8 mouse cellular contexts compared by ENCODE assay signal in the genomic region with DNA sequence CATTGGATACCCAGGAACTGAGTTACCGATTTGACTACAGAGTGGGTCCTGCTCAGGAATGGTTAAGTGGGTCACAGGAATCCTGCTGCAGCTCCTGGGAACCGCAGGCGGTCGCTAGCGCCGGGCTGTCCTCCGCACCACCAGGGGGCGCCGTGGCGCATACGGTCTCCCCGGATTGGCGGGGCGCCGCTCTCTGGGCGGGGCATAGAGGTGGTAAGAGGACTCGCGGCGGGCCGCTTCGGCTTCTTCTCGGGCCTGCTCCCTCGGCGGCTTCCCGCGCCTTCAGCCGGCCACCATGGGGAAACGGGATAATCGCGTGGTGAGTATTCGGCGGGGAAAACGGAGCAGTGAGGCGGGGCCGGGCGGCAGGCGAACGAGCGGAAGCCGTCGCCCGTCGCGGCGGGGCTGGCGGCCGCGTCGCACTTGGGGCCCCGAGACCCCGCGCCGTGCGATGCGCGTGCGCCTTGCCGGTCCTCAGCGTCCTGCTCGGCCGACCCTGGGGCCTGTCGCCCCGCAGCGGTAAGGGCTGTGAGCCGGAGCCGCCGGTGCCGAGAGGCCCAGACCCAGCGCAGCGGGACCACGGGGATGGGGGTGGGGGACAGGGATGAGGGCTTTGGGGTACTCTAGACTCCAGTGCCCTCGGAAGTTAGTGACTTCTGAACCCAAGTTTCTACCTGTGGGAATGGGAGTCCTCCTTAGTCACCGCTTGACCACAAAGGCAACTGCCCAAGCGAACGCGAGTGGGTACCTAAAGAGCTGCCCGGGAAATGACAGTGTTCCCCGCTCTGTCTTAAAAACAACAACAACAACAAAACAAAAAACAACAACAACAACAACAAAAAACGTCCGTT. TPM values are rescaled to one million over a fixed set of nuclear protein-coding genes. Genes with fewer than 3 reads are reported as not detected.
A peak's percentile ranks its signal among the peaks of the same experiment; 100 is the strongest.
DNase-seq lines count a peak whose midpoint lies in the region; ATAC-seq and TF ChIP-seq lines count a peak whose summit lies in the region.

Gene Fam133b (plus strand): TSS at position 205 of the 851 bp plus-strand sequence.

- no peaks in the 10 kb centered on the region for H3K27me3 ChIP-seq in heart, embryonic 11.5 days (ENCODE audit: control insufficient read depth, insufficient read depth, low read length)
- H3K27me3 ChIP-seq in kidney, embryonic 16.5 days (ENCODE audit: insufficient read depth, low read length), result no peaks in the 10 kb centered on the region
- no peaks in the 10 kb centered on the region for H3K27me3 ChIP-seq in liver, adult 2 months (ENCODE audit: control insufficient read depth, insufficient read depth, low read length)
- H3K27me3 ChIP-seq in myocyte (ENCODE audit: control insufficient read depth, insufficient read depth, insufficient read length), result no peaks in the 10 kb centered on the region
- H3K27me3 ChIP-seq in splenic B cell, adult 2 months (ENCODE audit: control insufficient read depth, insufficient read depth, low read length, poor library complexity, severe bottlenecking), result no peaks in the 10 kb centered on the region

- H3K79me2 ChIP-seq in liver, adult 2 months (ENCODE audit: control insufficient read depth, insufficient read depth, low read length), result peaks cover 25% of the 10 kb centered on the region
- peaks cover 49% of the 10 kb centered on the region for H3K79me2 ChIP-seq in myocyte (ENCODE audit: control insufficient read depth, insufficient read depth)

- ATAC-seq in heart, embryonic 11.5 days (replicated peaks; ENCODE audit: insufficient number of reproducible peaks, low FRiP score, low TSS enrichment), result peak; percentile 93
- ATAC-seq in kidney, embryonic 16.5 days (ENCODE audit: low FRiP score, low TSS enrichment), result peak; percentile 96

- under 1% methylated on average over 80 of the region's 80 CpGs for WGBS in heart, embryonic 11.5 days (ENCODE audit: insufficient replicate concordance)
- WGBS in kidney, embryonic 16.5 days, result under 1% methylated on average over 79 of the region's 80 CpGs
- WGBS in liver, adult 2 months, result under 1% methylated on average over 80 of the region's 80 CpGs

- H3K9ac ChIP-seq in heart, embryonic 11.5 days (ENCODE audit: low read depth, low read length), result peak within 1 kb of the TSS; percentile 95
- H3K9ac ChIP-seq in kidney, embryonic 16.5 days (replicated peaks; ENCODE audit: low read length), result peak within 1 kb of the TSS; percentile 96
- peak within 1 kb of the TSS; percentile 93 for H3K9ac ChIP-seq in liver, adult 2 months (ENCODE audit: low read depth, low read length)

- H3ac ChIP-seq in myocyte (ENCODE audit: control insufficient read depth, insufficient read length), result peak within 1 kb of the TSS; percentile 71

- no peak for TF ChIP-seq POLR2A in bone marrow macrophage, adult 2 months (IDR thresholded peaks at IDR 0.05; ENCODE audit: borderline replicate concordance, low read depth, low read length)
- TF ChIP-seq POLR2A in embryonic fibroblast, embryonic 13.5 days (IDR thresholded peaks at IDR 0.05; ENCODE audit: low read depth, low read length), result peak; percentile 74
- peak; percentile 62; the same call in 1 of the 2 replicates for TF ChIP-seq POLR2A in liver, adult 2 months (IDR thresholded peaks at IDR 0.05; ENCODE audit: extremely low read depth, insufficient read depth, low read length)
- TF ChIP-seq POLR2A in myocyte (IDR thresholded peaks at IDR 0.05; ENCODE audit: insufficient read length, low read depth), result peak; percentile 68

- peak within 1 kb of the TSS; percentile 91 for H3K4me2 ChIP-seq in heart, embryonic 11.5 days
- peak within 1 kb of the TSS; percentile 70 for H3K4me2 ChIP-seq in kidney, embryonic 16.5 days (replicated peaks; ENCODE audit: low read depth, low read length)
- H3K4me2 ChIP-seq in myocyte (ENCODE audit: low read depth), result peak within 1 kb of the TSS; percentile 97

- TF ChIP-seq CTCF in bone marrow macrophage, adult 2 months (IDR thresholded peaks at IDR 0.05; ENCODE audit: low read depth, low read length), result peak; percentile 70
- TF ChIP-seq CTCF in embryonic fibroblast, embryonic 13.5 days (IDR thresholded peaks at IDR 0.05; ENCODE audit: borderline replicate concordance, insufficient read depth, low read length), result peak; percentile 68; the same call in 1 of the 2 replicates
- TF ChIP-seq CTCF in liver, adult 2 months (IDR thresholded peaks at IDR 0.05; ENCODE audit: low read depth, low read length), result peak; percentile 89

- peak; percentile 95 for DNase-seq in A20 (ENCODE audit: low read depth, low spot score)
- DNase-seq in liver, adult 2 months (ENCODE audit: extremely low read depth, low read depth, low spot score), result peak; percentile 66
- peak; percentile 94 for DNase-seq in splenic B cell, adult 2 months (ENCODE audit: low read depth, low spot score)

- H3K4me1 ChIP-seq in bone marrow macrophage, adult 2 months (ENCODE audit: control insufficient read depth, insufficient read depth, low read length), result peaks cover 21% of the 10 kb centered on the region
- peaks cover 7% of the 10 kb centered on the region for H3K4me1 ChIP-seq in embryonic fibroblast, embryonic 13.5 days (ENCODE audit: control insufficient read depth, insufficient read depth, low read length)
- peaks cover 10% of the 10 kb centered on the region for H3K4me1 ChIP-seq in heart, embryonic 11.5 days (ENCODE audit: control insufficient read depth, insufficient read depth, low read length)
- peaks cover 15% of the 10 kb centered on the region for H3K4me1 ChIP-seq in kidney, embryonic 16.5 days (ENCODE audit: insufficient read depth, low read length)
- H3K4me1 ChIP-seq in liver, adult 2 months (ENCODE audit: control insufficient read depth, insufficient read depth, low read length), result peaks cover 11% of the 10 kb centered on the region

- no peaks in the 10 kb centered on the region for H3K9me3 ChIP-seq in heart, embryonic 11.5 days (replicated peaks; ENCODE audit: control insufficient read depth, low read length)
- no peaks in the 10 kb centered on the region for H3K9me3 ChIP-seq in kidney, embryonic 16.5 days (ENCODE audit: low read length)

- H3K4me3 ChIP-seq in bone marrow macrophage, adult 2 months (ENCODE audit: insufficient read depth, low read length), result peak within 1 kb of the TSS; percentile 87
- peak within 1 kb of the TSS; percentile 82 for H3K4me3 ChIP-seq in embryonic fibroblast, embryonic 13.5 days (ENCODE audit: insufficient read depth, low read length)
- H3K4me3 ChIP-seq in heart, embryonic 11.5 days (ENCODE audit: low read depth, low read length), result peak within 1 kb of the TSS; percentile 68
- peak within 1 kb of the TSS; percentile 96 for H3K4me3 ChIP-seq in kidney, embryonic 16.5 days (ENCODE audit: low read length)
- peak within 1 kb of the TSS; percentile 89 for H3K4me3 ChIP-seq in liver, adult 2 months (ENCODE audit: insufficient read depth, low read depth, low read length)
- peak within 1 kb of the TSS; percentile 50 for H3K4me3 ChIP-seq in myocyte

- peaks cover 6% of the 10 kb centered on the region; the same call in 1 of the 2 replicates for H3K36me3 ChIP-seq in heart, embryonic 11.5 days (ENCODE audit: control insufficient read depth, insufficient read depth, low read length)
- H3K36me3 ChIP-seq in kidney, embryonic 16.5 days (ENCODE audit: insufficient read depth, low read length), result 0 out of 2 replicates have a peak, but pooled peaks cover 4% of the 10 kb centered on the region
- no peaks in the 10 kb centered on the region; the same call in 1 of the 2 replicates for H3K36me3 ChIP-seq in liver, adult 2 months (ENCODE audit: control insufficient read depth, insufficient read depth, low read length)
- no peaks in the 10 kb centered on the region for H3K36me3 ChIP-seq in myocyte (ENCODE audit: control insufficient read depth, insufficient read depth)
- H3K36me3 ChIP-seq in splenic B cell, adult 2 months (ENCODE audit: control insufficient read depth, insufficient read depth, low read length, poor library complexity, severe bottlenecking), result no peaks in the 10 kb centered on the region

- H3K27ac ChIP-seq in bone marrow macrophage, adult 2 months (ENCODE audit: insufficient read depth, low read depth, low read length), result peak within 1 kb of the TSS; percentile 61
- H3K27ac ChIP-seq in embryonic fibroblast, embryonic 13.5 days (ENCODE audit: insufficient read depth, low read length), result peak within 1 kb of the TSS; percentile 55
- H3K27ac ChIP-seq in heart, embryonic 11.5 days (ENCODE audit: low read depth, low read length), result peak within 1 kb of the TSS; percentile 82
- H3K27ac ChIP-seq in kidney, embryonic 16.5 days (ENCODE audit: low read length), result peak within 1 kb of the TSS; percentile 91
- peak within 1 kb of the TSS; percentile 68 for H3K27ac ChIP-seq in liver, adult 2 months (replicated peaks; ENCODE audit: insufficient read depth, low read depth, low read length)

TF ChIP-seq in myocyte, 11 proteins besides CTCF, POLR2A, EP300 and RAD21:
- peak; percentile 56 for TF ChIP-seq E2F4 (IDR thresholded peaks at IDR 0.05; ENCODE audit: insufficient read depth)
- TF ChIP-seq POLR2AphosphoS2 (IDR thresholded peaks at IDR 0.05; ENCODE audit: insufficient read length, low read depth), result peak; percentile 71
- peak in 1 of 3 experiments; percentile 29 for TF ChIP-seq MYOD1 (IDR thresholded peaks at IDR 0.05; ENCODE audit: control insufficient read depth in 1 of 3, insufficient read length in 2 of 3, low read depth in 2 of 3)
- TF ChIP-seq MYOG (IDR thresholded peaks at IDR 0.05; ENCODE audit: control insufficient read depth in 1 of 3, insufficient read depth in 1 of 3, insufficient read length in 2 of 3, low read depth in 2 of 3), result peak in 1 of 3 experiments; percentile 47
- no peak for TF ChIP-seq SRF (IDR thresholded peaks at IDR 0.05; ENCODE audit: control insufficient read depth, insufficient read length, low read depth)
- no peak for TF ChIP-seq CEBPB (IDR thresholded peaks at IDR 0.05; ENCODE audit: insufficient read depth, poor library complexity, severe bottlenecking)
- no peak for TF ChIP-seq TCF3 (IDR thresholded peaks at IDR 0.05; ENCODE audit: insufficient read length, low read depth)

RNA-seq across cellular contexts. Expression of gene Fam133b, which starts in this region (rescaled TPM):
- 24.3 and 26.0 TPM in 2 replicates for polyA plus RNA-seq in bone marrow macrophage, adult 2 months (2012; ENCODE audit: insufficient read depth, insufficient read length, missing spikeins)
- 23.2 and 30.0 TPM in 2 replicates for polyA plus RNA-seq in embryonic fibroblast, embryonic 13.5 days (2011; ENCODE audit: insufficient read length, low read depth, missing spikeins)
- 19.3 and 25.1 TPM in 2 replicates for polyA plus RNA-seq in heart, embryonic 11.5 days (2014; fragmentation: Nextera tagmentation; extraction: Ambion mirVana)
- polyA plus RNA-seq in kidney, embryonic 16.5 days (2015; fragmentation: Nextera tagmentation; extraction: Ambion mirVana), result 25.2 and 29.3 TPM in 2 replicates
- 9.0 and 10.9 TPM in 2 replicates for total RNA-seq in liver, adult 2 months (2014; rRNA removed)
- 2.3 and 3.0 TPM in 2 replicates for polyA plus RNA-seq in liver, adult 2 months (2012; rRNA removed)
- 10.3 TPM for polyA plus RNA-seq in myocyte (2012; fragmentation: generic; extraction: Trizol)

Comparison
In these comparisons a context has a peak if more than half of its experiments do, and no peak if none do; other contexts are left out.
1. Peak in every context shown above with its lines: DNase-seq, ATAC-seq, H3K4me3 ChIP-seq and H3K27ac ChIP-seq.